Mouse (Mus musculus): ENCODE results near the gene Prss2. TPM values are rescaled to one million over a fixed set of nuclear protein-coding genes. Genes with fewer than 3 reads are reported as not detected.

The Prss2 gene
- polyA plus RNA-seq, 1 experiment, result not detected

DNA sequence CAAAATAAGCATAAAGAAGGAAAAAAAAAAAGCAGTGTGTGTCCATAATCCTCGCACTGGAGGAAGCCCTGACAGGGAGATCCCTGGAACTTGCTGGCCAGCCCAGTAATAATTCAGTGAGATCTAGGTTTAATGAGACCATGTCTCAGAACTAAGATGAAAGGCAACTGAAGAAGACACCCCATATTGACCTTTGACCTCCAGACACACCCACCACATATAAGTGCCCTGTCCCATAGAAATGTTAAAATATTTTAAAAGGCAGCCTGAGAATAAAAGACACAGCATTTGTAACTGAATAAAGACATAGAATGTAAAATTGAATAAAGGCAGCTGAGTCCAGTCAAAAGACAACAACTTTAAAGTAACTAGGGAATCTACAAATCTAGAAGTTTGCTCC, 43.7 kb downstream of the Prss2 start:
- Histone ChIP-seq H3K4me3 (replicated peaks) (no peak overlapping the region), H3K9me3 (no peaks in the 10 kb centered on the region)

GRCm38 (mm10) chr6:41566965-41567364, 45.4 kb downstream of the Prss2 start:
- no peak overlapping the region for H3K4me3 ChIP-seq (replicated peaks)
- TF ChIP-seq GATA1 (IDR thresholded peaks at IDR 0.05; ENCODE audit: borderline replicate concordance, low read length) (no peak), FLI1 (IDR thresholded peaks at IDR 0.05; ENCODE audit: low read length) (no peak)
- no peaks in the 10 kb centered on the region for H3K9me3 ChIP-seq
- no peaks in the 10 kb centered on the region for H3K27me3 ChIP-seq (replicated peaks)
- H3K36me3 ChIP-seq (replicated peaks; ENCODE audit: low read length), result no peaks in the 10 kb centered on the region
- H3K4me1 ChIP-seq, result peaks cover 2% of the 10 kb centered on the region; the same call in 1 of the 2 replicates

More for the DNA sequence above, 43.7 kb downstream of the Prss2 start:
- Histone ChIP-seq H3K27me3 (replicated peaks) (no peaks in the 10 kb centered on the region), H3K4me1 (peaks cover 2% of the 10 kb centered on the region; the same call in 1 of the 2 replicates), H3K36me3 (replicated peaks; ENCODE audit: low read length) (no peaks in the 10 kb centered on the region)
- TF ChIP-seq GATA1 (IDR thresholded peaks at IDR 0.05; ENCODE audit: borderline replicate concordance, low read length), result no peak
- TF ChIP-seq FLI1 (IDR thresholded peaks at IDR 0.05; ENCODE audit: low read length), result no peak

DNA sequence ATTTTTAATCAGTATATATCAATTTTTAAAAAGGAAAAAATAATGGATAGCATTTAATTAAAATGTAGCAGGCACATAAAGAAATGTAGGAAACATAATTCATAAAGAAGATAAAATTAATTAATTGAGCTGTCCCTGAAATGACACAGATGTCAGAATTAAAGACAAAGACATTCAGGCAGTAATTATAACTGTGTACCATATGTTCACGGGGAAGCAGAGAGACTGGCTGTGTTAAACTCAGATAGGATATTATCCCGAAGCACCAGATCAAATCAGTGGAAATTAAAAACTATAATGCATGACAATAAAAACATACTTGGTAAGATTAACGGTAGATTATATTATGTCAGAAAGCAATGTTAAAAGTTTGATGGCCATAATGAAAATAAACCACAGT, 47.5 kb downstream of the Prss2 start:
- TF ChIP-seq GATA1 (IDR thresholded peaks at IDR 0.05; ENCODE audit: borderline replicate concordance, low read length) (no peak), FLI1 (IDR thresholded peaks at IDR 0.05; ENCODE audit: low read length) (no peak)
- peaks cover 2% of the 10 kb centered on the region; the same call in 1 of the 2 replicates for H3K4me1 ChIP-seq
- no peaks in the 10 kb centered on the region for H3K36me3 ChIP-seq (replicated peaks; ENCODE audit: low read length)
- no peak overlapping the region for H3K4me3 ChIP-seq (replicated peaks)
- no peaks in the 10 kb centered on the region for H3K9me3 ChIP-seq
- no peaks in the 10 kb centered on the region for H3K27me3 ChIP-seq (replicated peaks)

Other genes with a start within 250 kb of the Prss2 start
- not detected in 2 replicates for gene Try4, start 219.5 kb upstream of the Prss2 start, polyA plus RNA-seq (2012; ENCODE audit: insufficient read depth, low replicate concordance)
- gene Try5, start 204.9 kb upstream of the Prss2 start, polyA plus RNA-seq (2012; ENCODE audit: insufficient read depth, low replicate concordance), result not detected in 2 replicates
- not detected in 2 replicates for gene Try10, start 167.7 kb upstream of the Prss2 start, polyA plus RNA-seq (2012; ENCODE audit: insufficient read depth, low replicate concordance)
- gene Prss3, start 144.1 kb upstream of the Prss2 start, polyA plus RNA-seq (2012; ENCODE audit: insufficient read depth, low replicate concordance), result not detected in 2 replicates
- not detected in 2 replicates for gene Gm5771, start 129.4 kb upstream of the Prss2 start, polyA plus RNA-seq (2012; ENCODE audit: insufficient read depth, low replicate concordance)
- gene Gm10334, start 75.6 kb upstream of the Prss2 start, polyA plus RNA-seq (2012; ENCODE audit: insufficient read depth, low replicate concordance), result not detected in 2 replicates
- gene Prss1, start 62.9 kb upstream of the Prss2 start, polyA plus RNA-seq (2012; ENCODE audit: insufficient read depth, low replicate concordance), result not detected in 2 replicates
- 1.9 and 7.7 TPM in 2 replicates for gene Ephb6, start 83.7 kb downstream of the Prss2 start, polyA plus RNA-seq (2012; ENCODE audit: insufficient read depth, low replicate concordance)
- gene Trpv6, start 114.6 kb downstream of the Prss2 start, polyA plus RNA-seq (2012; ENCODE audit: insufficient read depth, low replicate concordance), result not detected in 2 replicates
- not detected in 2 replicates for gene Trpv5, start 159.0 kb downstream of the Prss2 start, polyA plus RNA-seq (2012; ENCODE audit: insufficient read depth, low replicate concordance)
- gene Llcfc1, start 162.6 kb downstream of the Prss2 start, polyA plus RNA-seq (2012; ENCODE audit: insufficient read depth, low replicate concordance), result not detected in 2 replicates
- 0.48 TPM in 1 of 2 replicates, not detected in the other for gene Kel, start 182.6 kb downstream of the Prss2 start, polyA plus RNA-seq (2012; ENCODE audit: insufficient read depth, low replicate concordance)